Mouse (Mus musculus): ENCODE measurements around the gene Mri1. TPM values are rescaled to one million over a fixed set of nuclear protein-coding genes. Genes with fewer than 3 reads are reported as not detected.

The Mri1 gene
- total and polyA plus RNA-seq, 3 experiments = 10.8 to 20.8 (median 12.0) TPM

DNA sequence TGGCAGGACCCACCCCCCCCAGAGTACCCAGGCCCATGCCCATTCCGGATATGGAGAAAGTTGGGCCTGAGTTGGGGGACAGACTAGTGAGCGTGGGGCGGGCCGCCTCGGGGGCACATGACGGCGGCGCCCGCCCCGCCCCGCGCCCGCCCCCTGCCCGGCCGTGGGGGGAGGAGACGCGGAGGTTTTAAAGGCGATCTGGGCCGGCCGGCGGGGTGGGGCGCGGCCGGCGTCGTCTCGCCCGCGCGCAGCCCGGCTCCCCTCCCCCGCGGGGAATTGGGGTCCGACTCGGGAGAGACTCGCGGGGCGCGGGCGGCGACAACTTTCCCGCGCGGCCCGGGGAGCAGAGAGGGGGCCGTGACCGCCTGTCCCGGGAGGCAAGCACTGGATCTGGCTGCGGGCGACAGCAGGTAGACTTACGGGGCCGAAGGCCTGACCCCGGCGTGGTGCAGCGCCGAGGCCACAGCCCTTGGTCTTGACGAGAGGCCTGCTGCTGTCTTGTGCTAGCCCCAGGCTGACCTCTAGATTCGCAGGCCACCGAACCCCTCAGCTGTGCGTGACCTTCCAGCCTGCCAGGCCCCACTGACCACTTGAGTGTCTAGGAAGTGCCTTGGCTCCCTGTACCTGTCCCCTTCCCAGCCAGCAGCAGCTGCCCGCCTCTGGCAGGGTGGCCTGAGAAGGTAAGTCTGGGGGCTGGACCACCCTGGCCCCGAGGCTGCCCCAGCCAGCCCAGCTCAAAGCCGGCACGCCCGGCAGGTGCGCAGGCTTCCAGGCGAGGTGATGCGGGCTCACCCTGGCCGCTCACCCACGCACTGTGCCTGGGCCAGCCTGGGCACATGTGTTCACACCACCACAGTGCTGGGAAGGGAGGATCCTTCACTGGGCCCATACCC is 56.2 kb downstream of the Mri1 start:
- Histone ChIP-seq H3K27ac (peak overlapping the region; percentile 99), H3K27me3 (ENCODE audit: control insufficient read depth, insufficient read depth, low read length) (no peaks in the 10 kb centered on the region), H3K4me1 (ENCODE audit: control insufficient read depth, insufficient read depth, low read length) (peaks cover 13% of the 10 kb centered on the region), H3K4me3 (peak overlapping the region; percentile 94), H3K36me3 (ENCODE audit: control insufficient read depth, insufficient read depth, low read length) (peaks cover 15% of the 10 kb centered on the region), H3K9ac (ENCODE audit: low read depth, low read length) (peak overlapping the region; percentile 99), H3K79me2 (replicated peaks; ENCODE audit: control insufficient read depth, insufficient read depth, low read length) (peaks cover 5% of the 10 kb centered on the region)
- intact Hi-C loops (cut with DNase I) = no loop called here
- DNase-seq = peak; percentile 93 to 96
- under 1% methylated on average over 70 of the region's 70 CpGs for WGBS
- peak; percentile 81 for TF ChIP-seq POLR2A (IDR thresholded peaks at IDR 0.05; ENCODE audit: insufficient read depth, low read depth, low read length)
- no peak for TF ChIP-seq EP300 (IDR thresholded peaks at IDR 0.05; ENCODE audit: insufficient read depth, low read depth, low read length)

DNA sequence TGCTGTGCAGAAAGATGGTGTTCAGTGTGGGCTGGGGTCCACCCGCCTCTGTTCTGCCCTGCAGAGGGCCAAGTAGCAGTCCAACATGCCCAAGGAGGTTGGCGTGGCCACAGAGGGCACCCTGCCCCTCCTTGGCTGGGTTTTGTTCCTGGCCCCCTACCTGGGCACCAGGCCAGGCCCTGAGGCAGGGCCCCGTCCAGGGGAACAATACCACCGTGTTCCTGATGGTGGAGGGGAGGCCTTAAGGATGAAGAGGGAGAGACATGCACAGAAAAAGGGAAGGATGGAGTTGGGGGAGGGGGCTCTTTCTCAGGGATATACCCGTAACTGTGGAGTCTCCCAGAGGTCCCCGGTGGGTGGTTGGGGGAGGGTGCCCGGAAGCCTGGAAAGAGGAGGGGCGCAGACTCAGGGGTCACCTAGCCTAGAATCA is 57.0 kb downstream of the Mri1 start:
- H3K79me2 ChIP-seq (replicated peaks; ENCODE audit: control insufficient read depth, insufficient read depth, low read length) = peaks cover 4% of the 10 kb centered on the region
- TF ChIP-seq CTCF (IDR thresholded peaks at IDR 0.05) (no peak), EP300 (IDR thresholded peaks at IDR 0.05; ENCODE audit: insufficient read depth, low read depth, low read length) (no peak), POLR2A (IDR thresholded peaks at IDR 0.05; ENCODE audit: insufficient read depth, low read depth, low read length) (no peak)
- peaks cover 11% of the 10 kb centered on the region for H3K4me1 ChIP-seq (ENCODE audit: control insufficient read depth, insufficient read depth, low read length)
- 25% methylated on average over 8 of the region's 8 CpGs for WGBS
- DNase-seq = peak in 1 of 2 experiments; percentile 60
- H3K36me3 ChIP-seq (ENCODE audit: control insufficient read depth, insufficient read depth, low read length) = peaks cover 8% of the 10 kb centered on the region
- peak overlapping the region; percentile 37 for H3K9ac ChIP-seq (ENCODE audit: low read depth, low read length)
- H3K27ac ChIP-seq = peak overlapping the region; percentile 99
- intact Hi-C loops (cut with DNase I) = no loop called here
- no peaks in the 10 kb centered on the region for H3K27me3 ChIP-seq (ENCODE audit: control insufficient read depth, insufficient read depth, low read length)
- peak overlapping the region; percentile 94 for H3K4me3 ChIP-seq

Small RNA genes within 50 kb of the gene (microRNA-seq; reads per million reads assigned to microRNA genes)
- gene Mir23a (40,248 to 85,870 reads per million in 2 experiments), gene Mir24-2 (0 reads per million in 2 experiments), gene Mir27a (1,835 to 2,628 reads per million in 2 experiments), gene Mir3074-2 (0 reads per million in 2 experiments)

Other genes starting within 250 kb of the Mri1 start
- 1 to 10 TPM; 2.2 to 3.7 TPM for gene 2210011C24Rik, start 245.2 kb downstream of the Mri1 start, total RNA-seq (2021)
- 0.64 and 1.2 TPM in 2 replicates for gene 2210011C24Rik, start 245.2 kb downstream of the Mri1 start, polyA plus RNA-seq (2012; rRNA removed)
- under 1 TPM; 0.20 to 0.26 TPM for gene Palm3, start 235.9 kb downstream of the Mri1 start, total RNA-seq (2021)
- gene Palm3, start 235.9 kb downstream of the Mri1 start, polyA plus RNA-seq (2012; rRNA removed) = 0.21 TPM in 1 of 2 replicates, not detected in the other
- gene Il27ra, start 214.7 kb downstream of the Mri1 start, total RNA-seq (2021) = 1 to 10 TPM; 3.2 to 3.7 TPM
- 4.1 and 4.6 TPM in 2 replicates for gene Il27ra, start 214.7 kb downstream of the Mri1 start, polyA plus RNA-seq (2012; rRNA removed)
- not detected for gene Rln3, start 212.3 kb downstream of the Mri1 start, total RNA-seq (2021)
- gene Rln3, start 212.3 kb downstream of the Mri1 start, polyA plus RNA-seq (2012; rRNA removed) = not detected in 2 replicates
- gene Gm10643, start 192.2 kb downstream of the Mri1 start, total RNA-seq (2021) = 1 to 10 TPM; 3.6 to 4.8 TPM
- gene Gm10643, start 192.2 kb downstream of the Mri1 start, polyA plus RNA-seq (2012; rRNA removed) = 1.7 and 2.1 TPM in 2 replicates
- gene Rfx1, start 190.5 kb downstream of the Mri1 start, total RNA-seq (2021) = 1 to 10 TPM; 8.8 to 9.5 TPM
- 9.5 and 11.0 TPM in 2 replicates for gene Rfx1, start 190.5 kb downstream of the Mri1 start, polyA plus RNA-seq (2012; rRNA removed)
- 1 to 10 TPM; 5.9 to 7.6 TPM for gene Dcaf15, start 152.6 kb downstream of the Mri1 start, total RNA-seq (2021)
- gene Dcaf15, start 152.6 kb downstream of the Mri1 start, polyA plus RNA-seq (2012; rRNA removed) = 17.0 and 18.4 TPM in 2 replicates
- gene Podnl1, start 131.3 kb downstream of the Mri1 start, total RNA-seq (2021) = not detected
- 0.20 and 0.23 TPM in 2 replicates for gene Podnl1, start 131.3 kb downstream of the Mri1 start, polyA plus RNA-seq (2012; rRNA removed)
- 10 to 100 TPM; 10.6 to 11.9 TPM for gene Cc2d1a, start 109.4 kb downstream of the Mri1 start, total RNA-seq (2021)
- gene Cc2d1a, start 109.4 kb downstream of the Mri1 start, polyA plus RNA-seq (2012; rRNA removed) = 10.2 and 11.2 TPM in 2 replicates
- under 1 TPM; 0.26 to 0.30 TPM for gene 4930432K21Rik, start 109.3 kb downstream of the Mri1 start, total RNA-seq (2021)
- 0.29 and 0.55 TPM in 2 replicates for gene 4930432K21Rik, start 109.3 kb downstream of the Mri1 start, polyA plus RNA-seq (2012; rRNA removed)
- gene Nanos3, start 72.1 kb downstream of the Mri1 start, total RNA-seq (2021) = 1 to 10 TPM in 1 of 2 experiments, not detected in 1; 1.9 TPM
- 0.61 TPM in 1 of 2 replicates, not detected in the other for gene Nanos3, start 72.1 kb downstream of the Mri1 start, polyA plus RNA-seq (2012; rRNA removed)
- gene Zswim4, start 20.3 kb downstream of the Mri1 start, total RNA-seq (2021) = 1 to 10 TPM; 6.8 to 8.2 TPM
- 7.6 and 10.4 TPM in 2 replicates for gene Zswim4, start 20.3 kb downstream of the Mri1 start, polyA plus RNA-seq (2012; rRNA removed)
- gene D8Ertd738e, start 7.6 kb downstream of the Mri1 start, total RNA-seq (2021) = 100 to 1,000 TPM; 206 to 249 TPM
- 144 and 158 TPM in 2 replicates for gene D8Ertd738e, start 7.6 kb downstream of the Mri1 start, polyA plus RNA-seq (2012; rRNA removed)
- gene Ccdc130, start 13.1 kb upstream of the Mri1 start, total RNA-seq (2021) = 1 to 10 TPM; 5.0 to 8.1 TPM
- gene Ccdc130, start 13.1 kb upstream of the Mri1 start, polyA plus RNA-seq (2012; rRNA removed) = 19.9 and 20.8 TPM in 2 replicates
- gene Cacna1a, start 131.1 kb upstream of the Mri1 start, total RNA-seq (2021) = 1 to 10 TPM; 2.5 to 2.7 TPM
- 4.4 and 5.9 TPM in 2 replicates for gene Cacna1a, start 131.1 kb upstream of the Mri1 start, polyA plus RNA-seq (2012; rRNA removed)